Mouse (Mus musculus) neural tube, embryonic 13.5 days (tissue): ENCODE measurements at regions not wholly inside any gene's neighbourhood (a gene's known extent, or its start where the extent isn't known, plus 50 kb on each side); places are given as distances from the start of the nearest gene placed in this dataset.

Experiments used
- ATAC-seq: fragments of 200-750 bp; cut with Nextera tagmentation; 2 replicates; pipeline ENCODE4 v1.8.0; 2017; ENCODE audit warnings: low read depth, mild to moderate bottlenecking, moderate TSS enrichment, moderate library complexity
- H3K27ac ChIP-seq: fragments of 300-500 bp; sonication (generic); replicated peaks from 2 replicates; pipeline ENCODE4 v1.5.1; 2015; ENCODE audit warnings: moderate library complexity, mild to moderate bottlenecking, inconsistent platforms
- H3K27me3 ChIP-seq: fragments of 300-500 bp; sonication (generic); 2 replicates; pipeline ENCODE4 v1.6.1; 2015; ENCODE audit warnings: mild to moderate bottlenecking, inconsistent platforms
- H3K36me3 ChIP-seq: fragments of 300-500 bp; sonication (generic); 2 replicates; pipeline ENCODE4 v1.6.1; 2015; ENCODE audit warnings: mild to moderate bottlenecking, inconsistent platforms
- H3K4me1 ChIP-seq: fragments of 300-500 bp; sonication (generic); replicated peaks from 2 replicates; pipeline ENCODE4 v1.6.1; 2015; ENCODE audit warnings: inconsistent platforms
- H3K4me2 ChIP-seq: fragments of 300-500 bp; sonication (generic); 2 replicates; pipeline ENCODE4 v1.6.1; 2015; ENCODE audit warnings: inconsistent platforms, mild to moderate bottlenecking, moderate library complexity
- H3K4me3 ChIP-seq: fragments of 300-500 bp; sonication (generic); 2 replicates; pipeline ENCODE4 v1.5.1; 2015; ENCODE audit warnings: mild to moderate bottlenecking, inconsistent platforms
- H3K9ac ChIP-seq: fragments of 300-500 bp; sonication (generic); 2 replicates; pipeline ENCODE4 v1.6.1; 2015; ENCODE audit warnings: moderate library complexity, mild to moderate bottlenecking, inconsistent platforms
- H3K9me3 ChIP-seq: fragments of 300-500 bp; sonication (generic); 2 replicates; pipeline ENCODE4 v1.6.1; 2016; ENCODE audit warnings: inconsistent platforms
- WGBS: fragments of 180-500 bp; shearing (Covaris S2); methylation state at CpG from one replicate; pipeline ENCODE4 v1.1.7; 2015; 5-methylcytosine and 5-hydroxymethylcytosine counted together

DNA sequence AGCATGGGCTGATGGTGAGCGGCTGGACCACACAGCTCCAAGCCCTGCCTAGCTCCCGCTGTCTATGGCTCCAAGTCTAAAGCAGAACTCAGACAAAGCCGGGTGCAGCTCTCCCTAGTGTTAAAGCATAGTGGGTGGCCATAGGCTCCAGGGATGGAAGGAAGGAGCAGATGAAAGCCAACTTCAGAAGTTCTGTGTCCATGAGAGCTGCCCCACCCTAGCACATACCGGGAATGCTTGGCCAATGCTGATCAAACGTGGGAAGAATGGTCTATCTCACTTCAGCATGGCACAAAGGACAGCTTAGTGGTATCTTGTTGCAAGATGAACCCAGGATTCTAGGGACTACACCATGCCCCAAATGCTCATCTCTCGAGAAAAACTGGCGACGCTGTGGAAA, 55.5 kb upstream of the Ssx2ip start:
- no peak overlapping the region for H3K4me3 ChIP-seq
- no peaks in the 10 kb centered on the region for H3K9me3 ChIP-seq
- H3K9ac ChIP-seq, result no peak overlapping the region
- no peak for ATAC-seq
- H3K4me1 ChIP-seq, result peaks cover 9% of the 10 kb centered on the region
- no peak overlapping the region for H3K4me2 ChIP-seq
- H3K36me3 ChIP-seq, result no peaks in the 10 kb centered on the region
- no peak overlapping the region for H3K27ac ChIP-seq
- 87% methylated on average over 8 of the region's 8 CpGs for WGBS
- 0 out of 2 replicates have a peak, but pooled peaks cover 4% of the 10 kb centered on the region for H3K27me3 ChIP-seq

- H3K4me3 ChIP-seq, result no peak overlapping the region
- H3K27me3 ChIP-seq, result 0 out of 2 replicates have a peak, but pooled peaks cover 4% of the 10 kb centered on the region
- no peak overlapping the region for H3K4me2 ChIP-seq
- H3K9ac ChIP-seq, result no peak overlapping the region
- no peak overlapping the region for H3K27ac ChIP-seq
- WGBS, result 81% methylated on average over 8 of the region's 8 CpGs
- no peaks in the 10 kb centered on the region for H3K36me3 ChIP-seq
- peaks cover 9% of the 10 kb centered on the region for H3K4me1 ChIP-seq
- H3K9me3 ChIP-seq, result no peaks in the 10 kb centered on the region
- ATAC-seq, result no peak
These were observed 55.0 kb upstream of the Ssx2ip start for GRCm38 (mm10) chr3:146349393-146349792.

DNA sequence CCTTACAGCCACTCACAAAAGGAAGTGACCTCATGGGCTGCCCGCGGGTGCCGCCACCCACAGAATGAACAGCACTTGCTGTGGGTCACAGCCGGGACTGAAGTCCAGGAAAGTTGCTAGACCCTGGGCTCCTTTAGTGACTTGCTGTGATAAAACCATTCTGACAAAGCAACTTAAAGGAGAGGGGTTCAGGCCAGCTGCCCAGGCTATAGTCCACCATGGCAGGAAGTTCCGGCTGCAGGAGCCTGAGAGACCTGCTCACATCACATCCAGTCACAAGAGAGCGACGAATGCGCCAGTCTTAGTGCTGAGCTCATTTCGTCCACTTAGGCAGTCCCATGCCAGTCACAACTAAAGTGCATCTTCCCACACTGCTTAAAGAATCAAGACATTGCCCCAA, 54.3 kb upstream of the Ssx2ip start:
- 0 out of 2 replicates have a peak, but pooled peaks cover 4% of the 10 kb centered on the region for H3K27me3 ChIP-seq
- ATAC-seq, result no peak
- 94% methylated on average over 9 of the region's 9 CpGs for WGBS
- H3K9me3 ChIP-seq, result no peaks in the 10 kb centered on the region
- no peak overlapping the region for H3K9ac ChIP-seq
- no peak overlapping the region for H3K4me3 ChIP-seq
- H3K4me1 ChIP-seq, result peaks cover 9% of the 10 kb centered on the region
- H3K27ac ChIP-seq, result no peak overlapping the region
- H3K36me3 ChIP-seq, result no peaks in the 10 kb centered on the region
- no peak overlapping the region for H3K4me2 ChIP-seq

GRCm38 (mm10) chr3:146351468-146351867, 53.0 kb upstream of the Ssx2ip start:
- ATAC-seq, result no peak

DNA sequence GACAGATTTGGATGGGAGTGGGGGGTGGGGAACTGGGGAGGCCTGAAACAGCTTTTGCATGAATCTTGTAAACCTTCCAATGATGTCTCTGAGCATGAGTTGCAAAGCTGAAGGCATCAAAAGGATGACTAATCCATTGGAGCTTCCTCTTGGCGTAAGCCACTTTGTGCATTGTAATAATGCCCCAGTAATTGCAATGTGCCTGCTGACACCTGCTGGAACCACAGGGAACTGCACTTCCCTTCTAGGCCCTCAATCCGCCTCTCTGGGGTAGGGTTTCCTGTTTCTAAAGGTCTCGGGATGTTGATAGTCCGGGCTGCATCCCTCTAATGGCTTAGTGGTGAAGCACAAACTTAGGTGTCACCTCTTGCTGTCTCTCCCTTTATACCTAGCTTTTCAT, 52.3 kb upstream of the Ssx2ip start:
- no peak overlapping the region for H3K4me3 ChIP-seq
- no peaks in the 10 kb centered on the region for H3K9me3 ChIP-seq
- no peak overlapping the region for H3K27ac ChIP-seq
- no peak for ATAC-seq
- H3K4me1 ChIP-seq, result no peaks in the 10 kb centered on the region
- H3K9ac ChIP-seq, result no peak overlapping the region
- H3K4me2 ChIP-seq, result no peak overlapping the region
- H3K36me3 ChIP-seq, result no peaks in the 10 kb centered on the region
- 85% methylated on average over 4 of the region's 4 CpGs for WGBS
- H3K27me3 ChIP-seq, result 0 out of 2 replicates have a peak, but pooled peaks cover 4% of the 10 kb centered on the region

More at GRCm38 (mm10) chr3:146351468-146351867, 53.0 kb upstream of the Ssx2ip start:
- Histone ChIP-seq H3K27ac (no peak overlapping the region), H3K4me1 (no peaks in the 10 kb centered on the region), H3K9ac (no peak overlapping the region), H3K36me3 (no peaks in the 10 kb centered on the region), H3K4me2 (no peak overlapping the region), H3K27me3 (0 out of 2 replicates have a peak, but pooled peaks cover 4% of the 10 kb centered on the region), H3K9me3 (no peaks in the 10 kb centered on the region), H3K4me3 (no peak overlapping the region)
- WGBS, result 100% methylated on average over 1 of the region's 1 CpGs

GRCm38 (mm10) chr3:146353961-146354360, 50.5 kb upstream of the Ssx2ip start:
- Histone ChIP-seq H3K4me1 (no peaks in the 10 kb centered on the region), H3K4me2 (no peak overlapping the region), H3K36me3 (no peaks in the 10 kb centered on the region), H3K27me3 (no peaks in the 10 kb centered on the region), H3K9me3 (no peaks in the 10 kb centered on the region), H3K27ac (no peak overlapping the region), H3K9ac (no peak overlapping the region), H3K4me3 (no peak overlapping the region)
- WGBS, result 93% methylated on average over 4 of the region's 4 CpGs
- ATAC-seq, result no peak
